Mouse (Mus musculus) megakaryocyte, adult 5-6 weeks (primary cell): ENCODE results near the gene Zfp119b. TPM values are rescaled to one million over a fixed set of nuclear protein-coding genes. Genes with fewer than 3 reads are reported as not detected.

Experiments
- ATAC-seq: 2 replicates; pipeline ENCODE4 v1.8.0; 2016; ENCODE audit warnings: mild to moderate bottlenecking, inconsistent platforms; ENCODE audit not compliant: poor library complexity, severe bottlenecking
- total RNA-seq, 2 experiments: library from RNA; stranded (forward) in 1 of 2; stranded (reverse) in 1 of 2; fragments of 153-499, 151-499 nt in 1 of 2; fragments of 221-1000, 200-1000 nt in 1 of 2; gene quantifications; 2 replicates each; pipeline versions ENCODE4 v1.2.3 to v1.2.4; 2015 to 2017

Zfp119b gene
- 9.1 and 12.0 TPM in 2 replicates for total RNA-seq (2015)
- total RNA-seq (2017) = 4.6 and 7.0 TPM in 2 replicates

DNA sequence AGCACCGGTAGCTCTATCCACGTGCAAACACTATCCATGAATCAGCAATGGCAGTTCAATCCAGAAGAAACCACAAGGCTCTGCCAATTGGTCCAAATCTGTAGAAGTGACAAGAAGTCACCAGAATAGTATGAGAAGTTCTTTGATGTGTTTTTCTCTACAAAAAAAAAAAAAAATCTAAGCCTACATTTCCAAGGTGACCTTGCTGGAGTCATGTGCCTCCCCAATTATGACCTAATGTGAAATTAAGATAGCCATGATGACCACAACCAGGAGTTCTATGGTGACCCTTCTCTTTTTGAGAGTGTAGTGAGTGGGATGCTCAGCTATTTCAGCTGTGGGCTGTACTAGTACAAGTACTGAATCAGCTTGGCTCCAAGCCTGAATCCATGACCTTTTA is at the start of gene Zfp119b:
TSS of gene Zfp119b (minus strand) at position 101 of the 400 bp plus-strand sequence.
- ATAC-seq = no peak

DNA sequence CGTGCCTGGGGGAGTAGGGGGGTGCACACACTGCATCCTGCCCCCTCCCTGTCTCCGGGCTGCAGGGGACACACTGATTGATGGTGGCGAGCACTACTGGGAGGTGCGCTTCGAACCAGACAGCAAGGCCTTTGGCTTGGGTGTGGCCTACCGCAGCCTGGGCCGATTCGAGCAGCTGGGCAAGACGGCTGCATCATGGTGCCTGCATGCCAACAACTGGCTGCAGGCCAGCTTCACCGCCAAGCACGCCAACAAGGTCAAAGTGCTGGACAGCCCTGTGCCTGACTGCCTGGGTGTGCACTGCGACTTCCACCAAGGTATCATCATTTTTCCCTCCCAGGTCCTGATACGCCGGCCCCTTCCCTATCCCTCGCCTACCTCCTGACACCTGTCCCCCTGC is 46.7 kb upstream of the Zfp119b start:
- ATAC-seq = no peak

GRCm38 (mm10) chr17:55990278-55990898 is 41.1 kb upstream of the Zfp119b start:
- no peak for ATAC-seq

DNA sequence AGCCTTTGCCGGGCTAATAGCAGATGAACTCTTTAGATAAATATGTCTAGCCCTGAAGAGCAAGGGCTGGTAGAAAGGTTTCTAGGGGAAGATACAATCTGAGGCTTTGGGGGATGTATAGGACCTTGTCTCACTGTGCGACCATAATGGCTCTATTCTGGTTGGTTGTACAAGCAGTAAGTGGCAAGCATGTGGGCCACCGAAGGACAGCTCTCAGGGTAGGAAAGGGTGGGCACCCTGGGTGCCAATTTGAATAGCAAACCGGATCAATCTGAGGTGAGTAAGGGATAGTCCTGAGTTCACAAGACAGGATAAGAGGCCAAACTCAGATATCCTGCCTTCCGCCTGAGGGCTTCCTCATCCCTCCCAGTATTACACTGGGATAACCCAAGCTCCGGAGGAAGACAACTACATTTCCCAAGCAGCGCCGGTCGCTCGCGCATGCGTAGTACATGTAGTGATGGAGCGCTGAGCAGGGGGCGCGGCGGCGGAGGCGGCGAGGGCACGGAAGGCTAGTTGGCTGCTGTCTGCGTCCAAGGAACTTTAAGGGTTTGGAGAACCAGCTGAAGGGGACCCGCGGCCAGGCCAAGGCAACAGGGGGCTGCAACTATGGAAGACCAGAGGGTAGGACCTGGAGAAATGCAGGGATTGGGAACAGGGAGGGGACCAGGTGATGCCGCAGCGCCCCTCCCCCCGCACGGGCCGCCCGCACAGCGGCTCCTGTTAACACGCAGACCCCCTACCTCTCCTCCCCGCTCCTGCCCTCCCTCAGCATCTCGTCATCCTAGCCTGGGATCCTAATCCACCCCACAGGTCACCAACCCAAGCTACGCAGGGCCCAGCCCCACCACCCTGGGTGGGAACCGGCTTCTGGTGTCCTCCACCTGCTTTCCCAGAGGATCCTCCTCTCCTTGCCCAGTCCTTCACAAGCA is 37.0 kb upstream of the Zfp119b start, which contains the start of gene Fsd1:
TSS of gene Fsd1 (plus strand) at position 480 of the 932 bp plus-strand sequence.
- no peak for ATAC-seq

DNA sequence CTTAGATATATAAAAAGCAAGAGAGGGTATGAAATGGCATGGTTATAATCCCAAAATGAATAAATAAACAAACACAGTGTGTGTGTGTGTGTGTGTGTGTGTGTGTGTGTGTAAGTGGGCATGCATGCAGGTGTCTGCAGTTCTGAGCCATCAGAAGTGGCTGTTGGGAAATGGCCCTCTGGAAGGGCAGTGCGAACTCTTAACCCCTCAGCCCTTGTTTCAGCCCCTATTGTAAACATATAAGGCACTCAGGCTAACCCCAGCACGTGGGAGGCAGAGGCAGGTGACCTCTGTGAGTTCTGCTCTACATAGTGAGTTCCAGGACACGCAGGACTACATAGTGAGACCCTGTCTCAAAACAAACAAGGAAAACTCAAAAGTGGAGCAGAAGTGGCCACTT is 28.0 kb upstream of the Zfp119b start:
- no peak for ATAC-seq

GRCm38 (mm10) chr17:55976255-55976862 is 27.1 kb upstream of the Zfp119b start:
- ATAC-seq = peak; percentile 97

GRCm38 (mm10) chr17:55971453-55971852 is 22.2 kb upstream of the Zfp119b start:
- no peak for ATAC-seq

GRCm38 (mm10) chr17:55969966-55970891 is 20.9 kb upstream of the Zfp119b start, which contains the start of gene Shd:
Gene Shd, plus strand, starts transcription at chr17:55970467.
- ATAC-seq = peak; percentile 48

DNA sequence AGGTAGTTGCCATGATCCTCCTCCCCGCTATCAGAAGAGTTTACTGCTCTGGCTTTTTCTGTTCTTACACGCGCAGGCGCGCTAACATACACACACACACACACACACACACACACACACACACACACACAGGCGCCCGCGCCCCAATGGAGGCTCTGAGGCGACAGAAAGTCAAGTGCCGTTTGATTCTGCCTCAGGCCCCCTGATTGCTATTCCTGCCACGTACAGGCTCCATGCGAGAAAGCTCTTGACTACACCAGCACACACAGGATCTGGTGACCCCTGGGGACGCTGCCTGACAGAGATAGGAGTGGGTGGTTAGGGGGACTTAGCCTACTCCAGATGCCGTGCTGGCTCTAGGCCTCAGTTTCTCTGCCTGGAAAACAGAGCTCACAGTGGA is 20.3 kb upstream of the Zfp119b start:
- no peak for ATAC-seq

DNA sequence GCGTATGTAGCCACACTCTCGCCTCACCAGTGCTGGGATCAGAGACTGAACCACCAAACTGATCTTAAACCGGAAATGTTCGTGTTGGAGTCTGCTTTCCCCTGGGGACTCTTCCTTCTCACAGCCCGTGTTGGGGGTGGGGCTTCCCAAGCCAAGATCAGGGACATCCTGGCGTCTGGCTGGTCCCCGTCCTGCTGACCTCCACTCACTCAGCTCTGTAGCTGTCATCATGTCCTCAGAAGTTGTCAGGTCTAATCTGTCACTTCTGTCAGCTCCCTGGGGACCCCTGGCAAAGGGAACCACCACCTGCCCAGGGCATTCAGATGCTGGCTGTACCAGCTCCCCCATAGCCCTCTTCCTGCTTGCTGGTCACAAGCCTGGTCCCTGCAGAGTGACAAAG is 18.9 kb upstream of the Zfp119b start:
- ATAC-seq = no peak

- no peak for ATAC-seq
Observed at GRCm38 (mm10) chr17:55967186-55967585, 17.9 kb upstream of the Zfp119b start.

GRCm38 (mm10) chr17:55964996-55965395 is 15.7 kb upstream of the Zfp119b start:
- ATAC-seq = no peak

GRCm38 (mm10) chr17:55964496-55964895 is 15.2 kb upstream of the Zfp119b start:
- no peak for ATAC-seq

DNA sequence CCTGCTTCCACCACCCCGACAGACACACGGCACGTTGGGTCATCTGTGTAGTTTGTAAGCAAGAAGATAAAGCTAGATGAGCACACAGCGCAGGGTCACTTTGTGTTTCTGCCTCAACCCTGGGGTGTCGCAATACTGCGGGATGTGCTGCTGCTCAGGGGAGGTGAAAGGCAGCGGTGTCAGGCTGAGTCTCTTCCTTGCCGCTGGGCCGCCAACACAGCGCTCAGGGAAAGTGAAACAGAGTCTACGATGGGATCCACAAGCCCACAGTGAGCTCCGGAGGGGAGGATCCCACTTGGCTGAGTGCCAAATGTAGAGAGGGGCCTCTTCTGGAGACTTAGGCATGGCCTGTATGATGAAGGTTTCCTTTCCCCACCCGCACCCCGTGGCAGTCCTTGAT is 13.9 kb upstream of the Zfp119b start:
- peak; percentile 58 for ATAC-seq

GRCm38 (mm10) chr17:55961631-55962030 is 12.3 kb upstream of the Zfp119b start:
- ATAC-seq = no peak

DNA sequence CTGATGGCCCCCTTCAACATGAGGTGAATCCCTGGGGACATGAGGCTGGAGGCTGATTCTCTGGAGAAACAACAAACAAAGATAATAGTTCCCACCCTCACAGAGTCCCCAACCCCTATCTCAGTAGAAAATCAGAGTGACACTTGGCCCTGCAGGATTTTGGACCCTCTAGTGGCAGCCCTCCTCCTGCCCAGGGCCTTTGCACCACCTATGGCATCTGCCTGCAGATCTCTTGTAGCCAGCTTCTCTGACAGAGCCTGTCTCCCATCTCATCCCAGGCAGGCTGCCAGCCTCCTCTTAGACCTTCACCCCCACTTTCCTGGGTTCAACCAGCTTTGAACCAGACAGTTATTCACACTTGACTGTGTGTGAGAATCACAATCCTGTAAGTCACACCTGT is 11.5 kb upstream of the Zfp119b start:
- no peak for ATAC-seq

DNA sequence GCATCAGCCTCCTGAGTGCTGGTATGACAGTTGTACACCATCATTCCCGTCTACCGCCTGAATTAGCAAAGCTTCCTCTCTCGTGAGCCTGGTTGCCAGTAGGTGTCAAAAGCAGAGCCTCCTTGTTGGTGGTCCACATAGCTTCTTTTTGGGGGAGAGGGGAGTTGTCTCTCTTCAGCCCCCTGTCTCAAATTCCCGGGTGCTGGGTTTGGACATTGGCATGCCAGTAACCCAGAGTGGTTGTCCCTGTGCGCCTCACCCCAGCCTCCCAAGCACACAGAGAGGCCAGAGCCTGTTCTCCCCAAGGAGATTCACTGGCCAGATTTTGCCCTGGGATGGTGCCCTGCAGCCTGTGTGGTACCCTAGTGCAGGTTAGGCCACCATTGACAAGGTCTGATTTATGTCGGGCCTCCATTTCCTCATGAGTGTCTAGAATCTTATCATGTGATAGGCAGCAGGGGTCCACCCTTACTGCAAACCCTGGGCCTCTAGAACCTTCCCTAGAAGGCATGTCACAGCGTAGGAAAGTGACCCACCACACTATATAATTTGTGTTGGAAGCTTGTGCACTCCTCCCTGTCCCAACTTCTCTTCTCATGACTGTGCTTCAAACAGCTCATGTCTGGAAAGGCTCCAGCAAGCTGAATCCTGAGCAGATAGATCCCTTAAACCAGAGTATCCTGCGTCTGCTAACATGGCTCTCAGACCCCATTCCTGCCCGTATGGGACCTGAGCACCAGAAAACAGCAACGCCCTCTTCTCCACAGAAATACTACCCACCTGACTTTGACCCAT is 10.8 kb upstream of the Zfp119b start:
- no peak for ATAC-seq

DNA sequence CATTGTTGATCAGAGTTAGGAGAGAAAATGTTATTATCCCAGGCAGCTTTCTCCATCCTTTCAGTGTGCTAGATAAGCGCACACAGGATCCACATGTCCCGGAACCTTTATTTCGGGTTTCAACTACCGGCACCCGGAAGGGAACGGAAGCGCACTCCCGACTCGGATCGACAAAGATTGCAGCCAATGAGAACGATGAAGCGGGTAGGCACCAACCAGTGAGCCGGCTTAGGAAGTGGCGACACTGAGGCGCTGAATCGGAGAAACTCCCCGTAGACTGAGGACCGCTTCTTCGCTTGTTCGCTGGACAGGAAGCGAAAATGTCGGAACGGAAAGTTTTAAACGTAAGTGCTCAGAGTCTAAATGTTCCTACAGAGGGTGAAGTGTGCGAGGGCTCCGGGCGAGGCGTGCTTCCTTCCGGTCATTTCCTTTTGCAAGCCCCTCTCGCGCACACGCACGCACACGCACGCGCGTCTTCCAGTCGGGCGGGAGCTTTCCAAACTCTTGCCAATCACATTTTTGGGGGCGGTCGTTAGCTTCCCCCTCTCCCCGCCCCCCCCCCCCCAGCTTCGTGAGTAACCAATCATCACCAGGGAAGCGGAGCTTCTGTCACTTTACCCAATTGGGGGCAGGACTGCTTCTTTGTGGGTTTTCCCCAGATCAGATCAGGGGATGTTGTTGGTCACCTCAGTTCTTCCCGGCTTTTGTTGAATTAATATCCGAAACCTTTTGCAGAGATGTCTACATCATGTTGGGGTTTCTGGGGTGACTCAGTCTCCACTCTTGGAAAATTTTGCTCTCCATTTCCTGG is 9.8 kb upstream of the Zfp119b start, which contains the start of gene Yju2:
TSS of gene Yju2 (plus strand) at position 182 of the 811 bp plus-strand sequence.
- ATAC-seq = peak; percentile 84

DNA sequence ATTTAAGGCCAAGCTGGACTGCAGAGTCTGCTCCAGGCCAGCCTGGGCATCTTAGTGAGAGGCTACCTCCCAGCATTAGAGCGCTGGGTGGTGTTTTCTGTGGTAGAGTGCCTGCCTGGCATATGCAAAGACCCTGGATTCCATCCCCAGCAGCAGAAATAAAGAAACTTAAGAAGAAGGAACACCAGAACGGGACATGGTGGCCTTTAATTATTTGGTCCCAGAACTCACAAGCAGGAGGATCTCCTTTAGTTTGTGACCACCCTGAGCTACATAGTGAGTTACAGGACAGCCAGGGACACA is 9.2 kb upstream of the Zfp119b start:
- no peak for ATAC-seq
